In genomic region chr5:4861141-4861540, GRCm38 (mm10) we compare ENCODE assay signal across 25 mouse cellular contexts.
DNase-seq lines count a peak whose midpoint lies in the region; ATAC-seq lines count a peak whose summit lies in the region.
"Had no signal": no experiment of that assay in that cellular context is flagged by ENCODE, and none has a peak within 500 bp of the region (broad histone marks: within the 10 kb centered on the region; RNA-seq: fewer than 3 reads in every experiment).

No protein-coding gene starts in this region.

- H3K27ac ChIP-seq in forebrain, embryonic 13.5 days: peak overlapping the region; percentile 78
- H3K27ac ChIP-seq in forebrain, embryonic 11.5 days (ENCODE audit: low read depth, low read length): no peak overlapping the region
- peak overlapping the region; percentile 61; the same call in 1 of the 2 replicates for H3K27ac ChIP-seq in lung, embryonic 16.5 days (ENCODE audit: low read length)
- H3K27ac ChIP-seq in forebrain, embryonic 14.5 days (ENCODE audit: low read depth, low read length): peak overlapping the region; percentile 52
- peak overlapping the region; percentile 36 for H3K27ac ChIP-seq in midbrain, embryonic 16.5 days (ENCODE audit: low read length)
- H3K27ac ChIP-seq: embryonic facial prominence, embryonic 12.5 days; heart, adult 2 months; hindbrain, embryonic 10.5 days; intestine, embryonic 15.5 days; kidney, postnatal 0 days; liver, embryonic 14.5 days; stomach, embryonic 15.5 days had no signal

- no peak overlapping the region for H3K9ac ChIP-seq in forebrain, embryonic 13.5 days
- H3K9ac ChIP-seq in forebrain, embryonic 11.5 days (ENCODE audit: low read length): no peak overlapping the region
- no peak overlapping the region for H3K9ac ChIP-seq in lung, embryonic 16.5 days (ENCODE audit: low read length)
- no peak overlapping the region for H3K9ac ChIP-seq in forebrain, embryonic 14.5 days (ENCODE audit: low read length)
- H3K9ac ChIP-seq in midbrain, embryonic 16.5 days (ENCODE audit: low read depth, low read length): no peak overlapping the region
- H3K9ac ChIP-seq: embryonic facial prominence, embryonic 12.5 days; heart, embryonic 12.5 days; intestine, embryonic 15.5 days; liver, embryonic 14.5 days; stomach, embryonic 15.5 days had no signal

- no peaks in the 10 kb centered on the region for H3K9me3 ChIP-seq in forebrain, embryonic 13.5 days (replicated peaks)
- no peaks in the 10 kb centered on the region for H3K9me3 ChIP-seq in forebrain, embryonic 11.5 days (ENCODE audit: control insufficient read depth, low read length)
- no peaks in the 10 kb centered on the region for H3K9me3 ChIP-seq in lung, embryonic 16.5 days (ENCODE audit: control insufficient read depth, low read length)
- no peaks in the 10 kb centered on the region for H3K9me3 ChIP-seq in forebrain, embryonic 14.5 days (replicated peaks; ENCODE audit: control insufficient read depth, low read length)
- H3K9me3 ChIP-seq in midbrain, embryonic 16.5 days (replicated peaks; ENCODE audit: control insufficient read depth, low read length, poor library complexity, severe bottlenecking): no peaks in the 10 kb centered on the region
- H3K9me3 ChIP-seq: embryonic facial prominence, embryonic 12.5 days; G1E; heart, embryonic 12.5 days; hindbrain, embryonic 10.5 days; intestine, embryonic 15.5 days; stomach, embryonic 15.5 days had no signal

- intact Hi-C loops in heart, postnatal 25 days (cut with DNase I): no loop called here

- DNase-seq in forebrain, embryonic 11.5 days (ENCODE audit: low spot score): no peak
- DNase-seq in lung, postnatal 4 days: no peak
- peak; percentile 68 for DNase-seq in forebrain, embryonic 14.5 days (ENCODE audit: low spot score)
- no peak for DNase-seq in heart, postnatal 25 days (ENCODE audit: low spot score)
- DNase-seq: adrenal gland, adult 8-10 months; cerebellum, adult 11-12 months; cerebellum, adult 9-11 months; embryo, embryonic 11 days; heart, adult 2 months; kidney, adult 2 months; kidney, postnatal 4 days; liver; right cerebral cortex, postnatal 25 days had no signal

- peaks cover 52% of the 10 kb centered on the region for H3K4me1 ChIP-seq in forebrain, embryonic 13.5 days
- H3K4me1 ChIP-seq in forebrain, embryonic 11.5 days (replicated peaks; ENCODE audit: control insufficient read depth, insufficient read depth, low read length): peaks cover 7% of the 10 kb centered on the region; the same call in 1 of the 2 replicates
- peaks cover 6% of the 10 kb centered on the region; the same call in 1 of the 2 replicates for H3K4me1 ChIP-seq in lung, embryonic 16.5 days (replicated peaks; ENCODE audit: control insufficient read depth, insufficient read depth, low read length)
- peaks cover 29% of the 10 kb centered on the region for H3K4me1 ChIP-seq in forebrain, embryonic 14.5 days (ENCODE audit: control insufficient read depth, insufficient read depth, low read length)
- peaks cover 15% of the 10 kb centered on the region; the same call in 1 of the 2 replicates for H3K4me1 ChIP-seq in midbrain, embryonic 16.5 days (ENCODE audit: control insufficient read depth, insufficient read depth, low read length)
- H3K4me1 ChIP-seq: stomach, embryonic 15.5 days had no signal

- 57% methylated on average over 2 of the region's 2 CpGs for WGBS in forebrain, embryonic 13.5 days
- WGBS in forebrain, embryonic 11.5 days: 70% methylated on average over 2 of the region's 2 CpGs
- WGBS in lung, embryonic 16.5 days: 98% methylated on average over 2 of the region's 2 CpGs
- 19% methylated on average over 2 of the region's 2 CpGs for WGBS in forebrain, embryonic 14.5 days
- 89% methylated on average over 2 of the region's 2 CpGs for WGBS in midbrain, embryonic 16.5 days

- ATAC-seq in forebrain, embryonic 13.5 days: peak; percentile 42
- ATAC-seq in forebrain, embryonic 11.5 days (replicated peaks; ENCODE audit: low FRiP score): no peak
- no peak for ATAC-seq in lung, embryonic 16.5 days (ENCODE audit: low read depth)
- peak; percentile 18 for ATAC-seq in forebrain, embryonic 14.5 days
- no peak for ATAC-seq in midbrain, embryonic 16.5 days
- ATAC-seq: intestine, embryonic 15.5 days; lung, postnatal 0 days had no signal

- no peaks in the 10 kb centered on the region for H3K36me3 ChIP-seq in forebrain, embryonic 13.5 days (ENCODE audit: poor library complexity, severe bottlenecking)
- no peaks in the 10 kb centered on the region for H3K36me3 ChIP-seq in forebrain, embryonic 11.5 days (ENCODE audit: control insufficient read depth, insufficient read depth, low read length)
- H3K36me3 ChIP-seq in lung, embryonic 16.5 days (ENCODE audit: control insufficient read depth, insufficient read depth, low read length): no peaks in the 10 kb centered on the region
- no peaks in the 10 kb centered on the region for H3K36me3 ChIP-seq in forebrain, embryonic 14.5 days (ENCODE audit: control insufficient read depth, insufficient read depth, low read length)
- no peaks in the 10 kb centered on the region for H3K36me3 ChIP-seq in midbrain, embryonic 16.5 days (ENCODE audit: control insufficient read depth, insufficient read depth, low read length)
- H3K36me3 ChIP-seq: embryonic facial prominence, embryonic 12.5 days; G1E; heart, embryonic 12.5 days; hindbrain, embryonic 10.5 days; intestine, embryonic 15.5 days; stomach, embryonic 15.5 days had no signal

- H3K4me3 ChIP-seq in forebrain, embryonic 13.5 days: no peak overlapping the region
- H3K4me3 ChIP-seq in forebrain, embryonic 11.5 days (ENCODE audit: low read depth, low read length): no peak overlapping the region
- H3K4me3 ChIP-seq in lung, embryonic 16.5 days (ENCODE audit: low read length): no peak overlapping the region
- no peak overlapping the region for H3K4me3 ChIP-seq in forebrain, embryonic 14.5 days (ENCODE audit: low read depth, low read length)
- H3K4me3 ChIP-seq in midbrain, embryonic 16.5 days (ENCODE audit: low read depth, low read length): no peak overlapping the region
- H3K4me3 ChIP-seq: embryonic facial prominence, embryonic 12.5 days; heart, adult 2 months; heart, embryonic 12.5 days; hindbrain, embryonic 10.5 days; intestine, embryonic 15.5 days; stomach, embryonic 15.5 days had no signal

- no peak overlapping the region for H3K4me2 ChIP-seq in forebrain, embryonic 13.5 days
- H3K4me2 ChIP-seq in forebrain, embryonic 11.5 days (ENCODE audit: low read depth, low read length, severe bottlenecking): no peak overlapping the region
- H3K4me2 ChIP-seq in lung, embryonic 16.5 days (ENCODE audit: low read depth, low read length): no peak overlapping the region
- no peak overlapping the region for H3K4me2 ChIP-seq in forebrain, embryonic 14.5 days (ENCODE audit: low read length)
- H3K4me2 ChIP-seq in midbrain, embryonic 16.5 days (ENCODE audit: low read length): no peak overlapping the region
- H3K4me2 ChIP-seq: embryonic facial prominence, embryonic 12.5 days; heart, embryonic 12.5 days; intestine, embryonic 15.5 days; stomach, embryonic 15.5 days had no signal

- no peaks in the 10 kb centered on the region for H3K27me3 ChIP-seq in forebrain, embryonic 13.5 days
- H3K27me3 ChIP-seq in forebrain, embryonic 11.5 days (ENCODE audit: control insufficient read depth, insufficient read depth, low read length): no peaks in the 10 kb centered on the region
- H3K27me3 ChIP-seq in lung, embryonic 16.5 days (ENCODE audit: control insufficient read depth, insufficient read depth, low read depth, low read length): no peaks in the 10 kb centered on the region
- no peaks in the 10 kb centered on the region for H3K27me3 ChIP-seq in forebrain, embryonic 14.5 days (replicated peaks; ENCODE audit: control insufficient read depth, insufficient read depth, low read length)
- H3K27me3 ChIP-seq in midbrain, embryonic 16.5 days (ENCODE audit: control insufficient read depth, insufficient read depth, low read depth, low read length): no peaks in the 10 kb centered on the region
- H3K27me3 ChIP-seq: embryonic facial prominence, embryonic 12.5 days; heart, embryonic 12.5 days; intestine, embryonic 15.5 days; stomach, embryonic 15.5 days had no signal

Comparison
In these comparisons a context has a peak if more than half of its experiments do, and no peak if none do; other contexts are left out.
1. ATAC-seq: peak in forebrain, embryonic 13.5 days (single experiment) and forebrain, embryonic 14.5 days (single experiment); none in forebrain, embryonic 11.5 days (single experiment), lung, embryonic 16.5 days (single experiment) and midbrain, embryonic 16.5 days (single experiment).